Mouse (Mus musculus) liver, embryonic 12.5 days (tissue): ENCODE measurements around the gene Fryl. TPM values are rescaled to one million over a fixed set of nuclear protein-coding genes. Genes with fewer than 3 reads are reported as not detected.

Source experiments
- ATAC-seq: fragments of 200-750 bp; cut with Nextera tagmentation; 2 replicates; pipeline ENCODE4 v1.8.0; 2017; ENCODE audit warnings: moderate number of reproducible peaks, mild to moderate bottlenecking, moderate library complexity
- H3K27ac ChIP-seq: fragments of 300-500 bp; sonication (generic); 2 replicates; pipeline ENCODE4 v1.5.1; 2016; ENCODE audit warnings: mild to moderate bottlenecking
- H3K27me3 ChIP-seq: fragments of 300-500 bp; sonication (generic); replicated peaks from 2 replicates; pipeline ENCODE4 v1.6.1; 2016; ENCODE audit warnings: mild to moderate bottlenecking, moderate library complexity
- H3K36me3 ChIP-seq: fragments of 300-500 bp; sonication (generic); 2 replicates; pipeline ENCODE4 v1.6.1; 2016; ENCODE audit warnings: mild to moderate bottlenecking, moderate library complexity
- H3K4me1 ChIP-seq: fragments of 300-500 bp; sonication (generic); 2 replicates; pipeline ENCODE4 v1.6.1; 2016
- H3K4me2 ChIP-seq: fragments of 300-500 bp; sonication (generic); 2 replicates; pipeline ENCODE4 v1.6.1; 2016; ENCODE audit warnings: mild to moderate bottlenecking, moderate library complexity
- H3K4me3 ChIP-seq: fragments of 300-500 bp; sonication (generic); 2 replicates; pipeline ENCODE4 v1.5.1; 2016; ENCODE audit warnings: mild to moderate bottlenecking, moderate library complexity
- H3K9ac ChIP-seq: fragments of 300-500 bp; sonication (generic); 2 replicates; pipeline ENCODE4 v1.6.1; 2016; ENCODE audit warnings: mild to moderate bottlenecking, moderate library complexity
- H3K9me3 ChIP-seq: fragments of 300-500 bp; sonication (generic); replicated peaks from 2 replicates; pipeline ENCODE4 v1.6.1; 2016; ENCODE audit warnings: mild to moderate bottlenecking, moderate library complexity
- WGBS: fragments of 180-500 bp; shearing (Covaris S2); methylation state at CpG from one replicate; pipeline ENCODE4 v1.1.7; 2016; ENCODE audit not compliant: insufficient replicate concordance; 5-methylcytosine and 5-hydroxymethylcytosine counted together
- polyA plus RNA-seq: library from polyadenylated mRNA; unstranded; fragments of >200 nt; fragmentation: Nextera tagmentation; extraction: Ambion mirVana; gene quantifications from 2 replicates; pipeline ENCODE4 v1.2.1, GENCODE M21; 2016

Gene Fryl
- polyA plus RNA-seq, 1 experiment from 2014 or later, result 46.3 TPM

GRCm38 (mm10) chr5:73202077-73202476 is 54.3 kb downstream of the Fryl start:
- 86% methylated on average over 8 of the region's 8 CpGs for WGBS
- H3K4me3 ChIP-seq, result no peak overlapping the region
- peaks cover 6% of the 10 kb centered on the region; the same call in 1 of the 2 replicates for H3K36me3 ChIP-seq
- H3K9ac ChIP-seq, result no peak overlapping the region
- H3K4me1 ChIP-seq, result peaks cover 40% of the 10 kb centered on the region
- no peaks in the 10 kb centered on the region for H3K27me3 ChIP-seq
- no peak overlapping the region for H3K27ac ChIP-seq
- H3K4me2 ChIP-seq, result no peak overlapping the region
- no peak for ATAC-seq
- H3K9me3 ChIP-seq, result no peaks in the 10 kb centered on the region

GRCm38 (mm10) chr5:73200387-73201384 is 55.7 kb downstream of the Fryl start:
- 57% methylated on average over 16 of the region's 16 CpGs for WGBS
- H3K9ac ChIP-seq, result no peak overlapping the region

GRCm38 (mm10) chr5:73199586-73199985 is 56.8 kb downstream of the Fryl start:
- no peaks in the 10 kb centered on the region for H3K27me3 ChIP-seq
- 78% methylated on average over 2 of the region's 2 CpGs for WGBS
- H3K9me3 ChIP-seq, result no peaks in the 10 kb centered on the region
- H3K4me2 ChIP-seq, result no peak overlapping the region
- peaks cover 5% of the 10 kb centered on the region; the same call in 1 of the 2 replicates for H3K36me3 ChIP-seq
- no peak overlapping the region for H3K9ac ChIP-seq
- ATAC-seq, result no peak
- H3K4me1 ChIP-seq, result peaks cover 43% of the 10 kb centered on the region
- H3K4me3 ChIP-seq, result no peak overlapping the region
- no peak overlapping the region for H3K27ac ChIP-seq

More at GRCm38 (mm10) chr5:73200387-73201384, 55.7 kb downstream of the Fryl start:
- H3K4me1 ChIP-seq, result peaks cover 40% of the 10 kb centered on the region
- no peak overlapping the region for H3K4me3 ChIP-seq
- H3K9me3 ChIP-seq, result no peaks in the 10 kb centered on the region
- no peak overlapping the region for H3K27ac ChIP-seq
- peaks cover 6% of the 10 kb centered on the region; the same call in 1 of the 2 replicates for H3K36me3 ChIP-seq
- H3K4me2 ChIP-seq, result no peak overlapping the region
- H3K27me3 ChIP-seq, result no peaks in the 10 kb centered on the region
- ATAC-seq, result 0 out of 2 replicates have a peak, but pooled peaks have one; percentile 32

- ATAC-seq, result no peak
- Histone ChIP-seq H3K4me3 (no peak overlapping the region), H3K9ac (no peak overlapping the region), H3K9me3 (no peaks in the 10 kb centered on the region), H3K27ac (no peak overlapping the region), H3K36me3 (no peaks in the 10 kb centered on the region; the same call in 1 of the 2 replicates), H3K27me3 (no peaks in the 10 kb centered on the region), H3K4me2 (no peak overlapping the region), H3K4me1 (peaks cover 52% of the 10 kb centered on the region)
- WGBS, result 91% methylated on average over 5 of the region's 5 CpGs
Measured at GRCm38 (mm10) chr5:73198690-73199089, 57.7 kb downstream of the Fryl start.

GRCm38 (mm10) chr5:73197796-73198195 is 58.6 kb downstream of the Fryl start:
- H3K9me3 ChIP-seq, result no peaks in the 10 kb centered on the region
- peaks cover 56% of the 10 kb centered on the region for H3K4me1 ChIP-seq
- no peaks in the 10 kb centered on the region for H3K27me3 ChIP-seq
- H3K9ac ChIP-seq, result no peak overlapping the region
- peaks cover 3% of the 10 kb centered on the region for H3K36me3 ChIP-seq
- no peak overlapping the region for H3K27ac ChIP-seq
- no peak overlapping the region for H3K4me3 ChIP-seq
- H3K4me2 ChIP-seq, result no peak overlapping the region
- no peak for ATAC-seq
- 49% methylated on average over 7 of the region's 7 CpGs for WGBS

GRCm38 (mm10) chr5:73194740-73195139 is 61.7 kb downstream of the Fryl start:
- 89% methylated on average over 14 of the region's 14 CpGs for WGBS
- H3K9me3 ChIP-seq, result no peaks in the 10 kb centered on the region
- 0 out of 2 replicates have a peak overlapping the region, but pooled peaks have one; percentile 72 for H3K9ac ChIP-seq
- H3K4me1 ChIP-seq, result peaks cover 54% of the 10 kb centered on the region
- peaks cover 4% of the 10 kb centered on the region for H3K36me3 ChIP-seq
- peak overlapping the region; percentile 99 for H3K27ac ChIP-seq
- no peak for ATAC-seq
- H3K27me3 ChIP-seq, result no peaks in the 10 kb centered on the region
- H3K4me2 ChIP-seq, result peak overlapping the region; percentile 73
- no peak overlapping the region for H3K4me3 ChIP-seq

GRCm38 (mm10) chr5:73194083-73194570 is 62.3 kb downstream of the Fryl start:
- H3K4me2 ChIP-seq, result peak overlapping the region; percentile 73
- peaks cover 6% of the 10 kb centered on the region for H3K36me3 ChIP-seq
- peak overlapping the region; percentile 72 for H3K9ac ChIP-seq
- peak overlapping the region; percentile 99 for H3K27ac ChIP-seq
- H3K27me3 ChIP-seq, result no peaks in the 10 kb centered on the region
- H3K9me3 ChIP-seq, result no peaks in the 10 kb centered on the region
- ATAC-seq, result peak; percentile 45
- H3K4me1 ChIP-seq, result peaks cover 60% of the 10 kb centered on the region
- H3K4me3 ChIP-seq, result peak overlapping the region; percentile 41
- WGBS, result 12% methylated on average over 8 of the region's 8 CpGs

GRCm38 (mm10) chr5:73193627-73194026 is 62.8 kb downstream of the Fryl start:
- ATAC-seq, result peak; percentile 81
- H3K9ac ChIP-seq, result peak overlapping the region; percentile 72
- peak overlapping the region; percentile 73 for H3K4me2 ChIP-seq
- H3K9me3 ChIP-seq, result no peaks in the 10 kb centered on the region
- H3K27me3 ChIP-seq, result no peaks in the 10 kb centered on the region
- peaks cover 10% of the 10 kb centered on the region for H3K36me3 ChIP-seq
- peaks cover 65% of the 10 kb centered on the region for H3K4me1 ChIP-seq
- peak overlapping the region; percentile 41 for H3K4me3 ChIP-seq
- WGBS, result 7% methylated on average over 10 of the region's 10 CpGs
- H3K27ac ChIP-seq, result peak overlapping the region; percentile 99

GRCm38 (mm10) chr5:73192870-73193576 is 63.4 kb downstream of the Fryl start:
- H3K4me1 ChIP-seq, result peaks cover 68% of the 10 kb centered on the region

GRCm38 (mm10) chr5:73191765-73192164 is 64.7 kb downstream of the Fryl start:
- Histone ChIP-seq H3K9me3 (no peaks in the 10 kb centered on the region), H3K4me3 (peak overlapping the region; percentile 63), H3K4me1 (peaks cover 68% of the 10 kb centered on the region), H3K36me3 (peaks cover 25% of the 10 kb centered on the region), H3K9ac (peak overlapping the region; percentile 79), H3K27ac (peak overlapping the region; percentile 99), H3K27me3 (no peaks in the 10 kb centered on the region), H3K4me2 (peak overlapping the region; percentile 76)
- 17% methylated on average over 11 of the region's 11 CpGs for WGBS
- ATAC-seq, result peak; percentile 91

More at GRCm38 (mm10) chr5:73192870-73193576, 63.4 kb downstream of the Fryl start:
- Histone ChIP-seq H3K27me3 (no peaks in the 10 kb centered on the region), H3K36me3 (peaks cover 14% of the 10 kb centered on the region), H3K9me3 (no peaks in the 10 kb centered on the region), H3K27ac (peak overlapping the region; percentile 99), H3K4me2 (peak overlapping the region; percentile 73), H3K9ac (peak overlapping the region; percentile 72), H3K4me3 (peak overlapping the region; percentile 41)
- WGBS, result 74% methylated on average over 13 of the region's 13 CpGs
- ATAC-seq, result no peak

GRCm38 (mm10) chr5:73190164-73190563 is 66.3 kb downstream of the Fryl start:
- H3K36me3 ChIP-seq, result peaks cover 33% of the 10 kb centered on the region
- H3K27ac ChIP-seq, result peak overlapping the region; percentile 79
- peaks cover 77% of the 10 kb centered on the region for H3K4me1 ChIP-seq
- peak overlapping the region; percentile 67 for H3K9ac ChIP-seq
- WGBS, result 66% methylated on average over 5 of the region's 5 CpGs
- no peak for ATAC-seq
- peak overlapping the region; percentile 63 for H3K4me3 ChIP-seq
- H3K9me3 ChIP-seq, result no peaks in the 10 kb centered on the region
- no peaks in the 10 kb centered on the region for H3K27me3 ChIP-seq
- peak overlapping the region; percentile 76 for H3K4me2 ChIP-seq
